In genomic region chr9:63927340-63928049, GRCm38 (mm10) we compare ENCODE assay signal across 8 mouse cellular contexts.
A peak's percentile ranks its signal among the peaks of the same experiment; 100 is the strongest.
DNase-seq lines count a peak whose midpoint lies in the region; ATAC-seq and TF ChIP-seq lines count a peak whose summit lies in the region.

No protein-coding gene starts in this region.

- no peak for DNase-seq in testis, postnatal 14 days (ENCODE audit: low spot score)
- peak; percentile 60 to 65 for DNase-seq in heart, postnatal 36 days
- peak; percentile 55 for DNase-seq in limb, embryonic 11.5 days (ENCODE audit: low spot score)
- DNase-seq in frontal cortex, adult 2 months (ENCODE audit: extremely low spot score in 1 of 2, low spot score in 1 of 2), result no peak
- DNase-seq in right cerebral cortex, adult 2 months (ENCODE audit: low spot score in 2 of 2), result no peak

- no peak for TF ChIP-seq CTCF in testis, adult 2 months (IDR thresholded peaks at IDR 0.05; ENCODE audit: control insufficient read depth, insufficient read depth, insufficient replicate concordance, low read depth, low read length)

- no peak for TF ChIP-seq POLR2A in testis, adult 2 months (IDR thresholded peaks at IDR 0.05; ENCODE audit: control insufficient read depth, low read depth, low read length)

- no peaks in the 10 kb centered on the region for H3K36me3 ChIP-seq in testis, adult 2 months (ENCODE audit: control insufficient read depth, insufficient read depth, low read length)
- H3K36me3 ChIP-seq in forebrain, embryonic 13.5 days (ENCODE audit: poor library complexity, severe bottlenecking), result no peaks in the 10 kb centered on the region
- no peaks in the 10 kb centered on the region for H3K36me3 ChIP-seq in limb, embryonic 11.5 days (ENCODE audit: control insufficient read depth, insufficient read depth, low read length)
- no peaks in the 10 kb centered on the region for H3K36me3 ChIP-seq in midbrain, embryonic 16.5 days (ENCODE audit: control insufficient read depth, insufficient read depth, low read length)

- intact Hi-C loops in heart, postnatal 36 days (cut with DNase I), result no loop called here

- H3K27ac ChIP-seq in testis, adult 2 months (ENCODE audit: control insufficient read depth, insufficient read depth, low read depth, low read length), result no peak overlapping the region
- H3K27ac ChIP-seq in forebrain, embryonic 13.5 days, result no peak overlapping the region
- H3K27ac ChIP-seq in limb, embryonic 11.5 days (replicated peaks; ENCODE audit: low read depth, low read length), result 0 out of 2 replicates have a peak overlapping the region, but pooled peaks have one; percentile 39
- no peak overlapping the region for H3K27ac ChIP-seq in midbrain, embryonic 16.5 days (ENCODE audit: low read length)

- H3K4me1 ChIP-seq in testis, adult 2 months (ENCODE audit: control insufficient read depth, insufficient read depth, low read length), result peaks cover 9% of the 10 kb centered on the region
- H3K4me1 ChIP-seq in forebrain, embryonic 13.5 days, result peaks cover 16% of the 10 kb centered on the region
- peaks cover 18% of the 10 kb centered on the region for H3K4me1 ChIP-seq in limb, embryonic 11.5 days (ENCODE audit: control insufficient read depth, insufficient read depth, low read length)
- H3K4me1 ChIP-seq in midbrain, embryonic 16.5 days (ENCODE audit: control insufficient read depth, insufficient read depth, low read length), result peaks cover 8% of the 10 kb centered on the region; the same call in 1 of the 2 replicates

- H3K9ac ChIP-seq in forebrain, embryonic 13.5 days, result peak overlapping the region; percentile 58
- H3K9ac ChIP-seq in limb, embryonic 11.5 days (ENCODE audit: low read length), result peak overlapping the region; percentile 55
- peak overlapping the region; percentile 51; the same call in 1 of the 2 replicates for H3K9ac ChIP-seq in midbrain, embryonic 16.5 days (ENCODE audit: low read depth, low read length)

- 0 out of 2 replicates have a peak overlapping the region, but pooled peaks have one; percentile 1 for H3K4me3 ChIP-seq in testis, adult 2 months (ENCODE audit: control insufficient read depth, low read depth, low read length)
- peak overlapping the region; percentile 23 for H3K4me3 ChIP-seq in forebrain, embryonic 13.5 days
- H3K4me3 ChIP-seq in limb, embryonic 11.5 days (ENCODE audit: low read depth, low read length), result peak overlapping the region; percentile 28
- H3K4me3 ChIP-seq in midbrain, embryonic 16.5 days (ENCODE audit: low read depth, low read length), result peak overlapping the region; percentile 19

- no peaks in the 10 kb centered on the region for H3K27me3 ChIP-seq in testis, adult 2 months (ENCODE audit: control insufficient read depth, insufficient read depth, low read length)
- peaks cover 23% of the 10 kb centered on the region for H3K27me3 ChIP-seq in forebrain, embryonic 13.5 days
- 0 out of 2 replicates have a peak, but pooled peaks cover 2% of the 10 kb centered on the region for H3K27me3 ChIP-seq in limb, embryonic 11.5 days (ENCODE audit: control insufficient read depth, insufficient read depth, low read length)
- H3K27me3 ChIP-seq in midbrain, embryonic 16.5 days (ENCODE audit: control insufficient read depth, insufficient read depth, low read depth, low read length), result 0 out of 2 replicates have a peak, but pooled peaks cover 8% of the 10 kb centered on the region

- no peak for ATAC-seq in forebrain, embryonic 13.5 days
- ATAC-seq in limb, embryonic 11.5 days (ENCODE audit: insufficient number of reproducible peaks, low FRiP score, low TSS enrichment, low read depth), result 0 out of 2 replicates have a peak, but pooled peaks have one; percentile 44
- no peak for ATAC-seq in midbrain, embryonic 16.5 days

- H3K4me2 ChIP-seq in forebrain, embryonic 13.5 days, result peak overlapping the region; percentile 55
- peak overlapping the region; percentile 63 for H3K4me2 ChIP-seq in limb, embryonic 11.5 days (ENCODE audit: low read depth, severe bottlenecking)
- H3K4me2 ChIP-seq in midbrain, embryonic 16.5 days (ENCODE audit: low read length), result peak overlapping the region; percentile 52

- WGBS in forebrain, embryonic 13.5 days, result 4% methylated on average over 33 of the region's 34 CpGs
- 3% methylated on average over 34 of the region's 34 CpGs for WGBS in limb, embryonic 11.5 days
- 4% methylated on average over 30 of the region's 34 CpGs for WGBS in midbrain, embryonic 16.5 days

- H3K9me3 ChIP-seq in forebrain, embryonic 13.5 days (replicated peaks), result no peaks in the 10 kb centered on the region
- H3K9me3 ChIP-seq in limb, embryonic 11.5 days (ENCODE audit: control insufficient read depth, low read length), result no peaks in the 10 kb centered on the region
- H3K9me3 ChIP-seq in midbrain, embryonic 16.5 days (replicated peaks; ENCODE audit: control insufficient read depth, low read length, poor library complexity, severe bottlenecking), result no peaks in the 10 kb centered on the region

Comparison
In these comparisons a context has a peak if more than half of its experiments do, and no peak if none do; other contexts are left out.
1. DNase-seq: peak in heart, postnatal 36 days (2 of 2) and limb, embryonic 11.5 days (single experiment); none in testis, postnatal 14 days (single experiment), frontal cortex, adult 2 months (0 of 2) and right cerebral cortex, adult 2 months (0 of 2).
2. Peak in every context shown above with its lines, with median percentiles within 50 percentile points of each other: H3K4me3 ChIP-seq, H3K4me2 ChIP-seq and H3K9ac ChIP-seq.